Mouse (Mus musculus) layer of hippocampus, adult 18-20 months (tissue): Measurements from ENCODE around the gene Mamdc2. TPM values are rescaled to one million over a fixed set of nuclear protein-coding genes. Genes with fewer than 3 reads are reported as not detected.
A peak's percentile ranks its signal among the peaks of the same experiment; 100 is the strongest.
"Not testable (repeated sequence)": the region's sequence is repeated elsewhere in the genome, so short reads cannot be mapped to it uniquely, and the experiment has no call there.

Experiments
- DNase-seq, 2 experiments: peaks; one replicate each; pipeline ENCODE4 v3.0.0; 2022; ENCODE audit warnings: low spot score in 2 of 2
- long read RNA-seq: library from polyadenylated mRNA; stranded (forward); transcript quantifications from one replicate; pipeline ENCODE4 v2.0.0, GENCODE M21; 2021
- total RNA-seq, 2 experiments: library from RNA; stranded (reverse); gene quantifications; 2 replicates each; pipeline ENCODE4 v1.2.3; 2021

Mamdc2 gene
- total RNA-seq: under 1 TPM; 0.68 to 0.79 TPM
- long read RNA-seq, partial matches to known transcripts: 0 of 2 reads
- long read RNA-seq, other reads (novel, unspliced or antisense): 0 of 2 reads

DNA sequence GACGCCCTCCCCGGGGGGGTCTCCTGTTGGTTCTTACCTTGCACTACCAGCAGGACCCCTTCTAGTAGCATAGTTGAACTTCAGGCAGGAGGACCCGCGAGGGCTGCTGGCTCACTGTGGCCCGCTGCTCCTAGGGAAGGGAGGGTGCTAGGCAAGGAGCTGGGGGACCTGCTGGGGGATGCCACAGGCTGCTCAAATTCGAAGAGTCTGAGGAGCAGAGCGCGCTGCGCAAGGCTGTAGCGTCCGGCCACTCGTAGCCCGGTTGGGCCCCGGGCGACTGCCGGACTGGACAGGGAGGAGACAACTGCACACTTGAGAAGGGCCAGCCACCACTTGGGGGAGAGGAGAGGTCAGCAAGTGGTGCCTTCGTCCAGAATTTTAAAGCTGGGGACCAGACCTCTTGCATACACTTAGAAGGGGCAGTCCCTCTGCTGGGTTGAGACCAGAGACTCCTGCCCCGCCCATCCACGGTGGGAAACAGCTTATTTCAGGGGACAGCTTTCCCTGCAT, at the start of gene Mamdc2:
Mamdc2 (minus strand) TSS at position 455 of the 510 bp plus-strand sequence.
- peak in 1 of 2 experiments; percentile 1 for DNase-seq

DNA sequence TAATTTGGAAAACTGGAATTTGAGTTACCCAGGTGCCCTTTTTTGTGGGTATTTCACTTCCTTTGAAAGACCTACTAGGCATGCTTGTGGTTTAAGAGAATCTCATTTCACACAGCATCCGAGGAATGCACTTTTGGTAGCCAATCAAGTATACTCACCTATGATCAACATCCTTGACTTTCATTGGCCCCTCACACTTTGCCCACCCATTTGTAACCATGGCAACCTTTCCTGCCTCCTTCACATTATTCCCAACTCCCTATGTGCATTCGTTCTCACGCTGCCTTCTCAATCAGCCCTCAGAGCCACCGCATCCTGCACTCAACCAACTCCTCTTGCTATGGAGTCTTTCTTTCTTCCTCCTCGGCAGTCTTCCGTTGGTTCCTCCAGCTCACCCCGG, 49.8 kb upstream of the Mamdc2 start:
- no peak for DNase-seq

DNA sequence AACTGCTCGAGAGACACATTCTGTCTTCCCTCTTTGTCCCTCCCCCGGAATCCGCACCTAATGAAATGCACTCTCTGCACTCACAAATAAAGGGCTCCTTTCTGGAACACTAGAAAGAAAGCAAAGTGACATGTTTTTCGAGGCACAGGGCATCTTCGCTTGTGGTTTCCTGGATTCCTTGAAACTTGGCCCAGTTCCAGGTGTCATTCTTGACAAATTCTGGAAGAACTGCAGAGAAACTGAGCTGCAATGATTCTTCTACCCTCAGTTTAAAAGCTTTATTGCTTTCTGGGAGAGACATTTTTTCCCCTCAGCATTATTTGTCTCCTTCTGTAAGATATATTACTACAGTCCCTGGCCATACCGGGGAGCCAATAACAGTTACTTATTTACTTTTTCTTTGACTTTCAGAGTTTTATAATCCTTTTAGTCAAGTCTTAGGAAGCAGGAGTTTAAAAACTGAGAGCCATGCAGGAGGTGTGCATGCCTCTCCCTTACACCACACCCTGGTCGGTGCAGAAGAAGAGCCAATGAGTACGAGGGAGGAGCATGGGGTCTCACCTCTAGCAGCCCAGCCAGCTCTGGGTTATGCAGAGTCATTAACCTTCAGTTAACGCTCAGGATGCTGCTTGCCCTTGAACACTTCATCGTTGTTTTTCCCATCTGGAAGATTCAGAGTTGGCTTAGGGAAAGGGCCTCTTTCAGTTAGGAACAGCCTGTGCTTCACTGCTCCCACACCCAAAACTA, 49.1 kb upstream of the Mamdc2 start:
- DNase-seq: no peak

DNA sequence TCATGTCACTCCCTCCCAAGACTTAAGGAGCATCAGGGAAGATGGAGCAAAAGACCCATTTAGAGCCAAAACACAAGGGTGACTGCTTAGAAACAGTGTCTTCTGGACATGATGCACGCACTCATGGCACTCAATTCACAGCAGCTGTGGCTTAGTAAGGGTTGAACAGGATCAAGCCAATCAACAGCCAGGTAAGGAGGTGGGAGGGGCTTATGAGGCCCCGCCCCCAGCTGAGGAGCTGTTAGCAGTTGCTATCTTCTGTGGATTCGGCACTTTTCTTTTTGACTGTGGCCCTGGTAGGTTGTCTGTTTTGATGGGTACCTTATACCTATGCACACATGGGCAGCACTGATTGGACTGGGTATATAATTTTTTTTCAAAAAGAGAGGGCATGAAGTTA, 48.3 kb upstream of the Mamdc2 start:
- DNase-seq: no peak

DNA sequence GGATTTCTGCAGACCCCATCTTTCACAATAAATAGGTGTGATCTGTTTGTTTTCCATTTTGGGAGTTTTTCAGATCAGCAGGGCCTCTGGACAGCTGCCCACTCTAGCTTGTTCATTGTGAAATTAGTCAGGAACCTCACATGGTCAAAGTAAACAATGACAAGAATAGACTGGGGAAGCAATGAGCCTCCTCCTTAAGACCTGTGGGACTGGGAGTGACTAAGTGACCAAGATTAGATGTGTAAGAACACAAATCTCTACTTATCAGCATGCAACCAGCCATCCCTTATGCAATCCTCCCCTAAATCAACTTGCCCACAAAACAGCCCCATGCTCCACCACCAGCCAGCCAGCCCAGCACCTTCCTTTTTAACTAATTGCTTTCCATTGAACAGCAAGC, 44.4 kb upstream of the Mamdc2 start:
- DNase-seq: no peak

DNA sequence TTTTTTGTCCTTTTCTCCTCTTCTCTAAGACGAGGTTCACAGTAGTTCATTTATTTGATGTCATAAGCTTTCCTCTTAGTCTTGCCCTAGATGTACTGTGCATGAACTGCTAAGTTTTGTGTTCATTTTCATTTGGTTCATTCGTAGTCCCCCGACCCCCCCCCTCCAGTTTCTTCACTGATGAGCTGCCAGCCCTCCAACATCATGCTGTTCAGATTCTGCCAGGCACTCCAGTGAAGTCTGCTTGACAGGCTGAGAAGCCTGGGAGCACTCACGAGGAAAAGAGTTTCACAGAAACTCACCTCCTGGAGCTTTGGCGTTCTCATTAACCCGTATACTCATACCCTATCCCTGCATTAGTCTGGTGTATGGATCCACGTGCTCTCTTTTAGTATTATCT, 42.5 kb upstream of the Mamdc2 start:
- DNase-seq: not testable (repeated sequence)

DNA sequence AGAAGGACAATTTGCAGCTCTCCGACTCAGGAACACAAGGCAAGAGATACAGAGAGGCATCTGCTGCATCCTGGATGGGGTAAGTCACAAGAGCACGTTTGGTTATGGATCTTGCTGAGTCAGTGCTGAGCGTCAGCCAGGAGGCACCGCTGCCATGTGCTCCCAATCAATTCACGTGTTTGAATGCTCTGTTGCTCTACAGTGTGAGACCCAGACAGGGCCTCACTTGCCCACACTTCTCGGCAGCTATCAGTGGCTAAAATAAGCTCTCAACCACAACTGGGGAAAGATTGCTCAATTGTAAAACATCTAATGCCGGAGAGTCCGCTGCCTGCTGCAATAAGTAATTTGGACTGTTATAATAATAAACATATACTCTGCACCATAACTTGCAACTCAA, 41.5 kb upstream of the Mamdc2 start:
- peak; percentile 20 to 67 for DNase-seq

DNA sequence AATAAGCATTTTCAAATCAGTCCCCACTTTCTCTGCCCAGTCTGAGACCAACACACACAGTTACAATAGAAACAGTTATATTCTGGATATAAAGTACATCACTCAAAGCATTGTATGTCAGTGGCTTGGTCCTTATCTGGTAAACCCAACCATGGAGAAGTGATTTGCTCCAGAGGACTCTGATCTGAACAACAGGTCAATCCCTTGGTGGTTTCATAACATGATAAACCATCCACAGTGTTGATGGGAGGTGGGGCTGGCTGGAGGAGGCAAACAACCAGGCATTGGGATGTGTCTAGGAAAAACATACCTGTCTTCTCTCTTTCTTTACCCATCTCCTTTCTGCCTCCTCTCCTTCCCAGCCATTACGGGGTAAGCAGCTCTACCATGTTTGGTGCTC, 39.2 kb upstream of the Mamdc2 start:
- no peak for DNase-seq

DNA sequence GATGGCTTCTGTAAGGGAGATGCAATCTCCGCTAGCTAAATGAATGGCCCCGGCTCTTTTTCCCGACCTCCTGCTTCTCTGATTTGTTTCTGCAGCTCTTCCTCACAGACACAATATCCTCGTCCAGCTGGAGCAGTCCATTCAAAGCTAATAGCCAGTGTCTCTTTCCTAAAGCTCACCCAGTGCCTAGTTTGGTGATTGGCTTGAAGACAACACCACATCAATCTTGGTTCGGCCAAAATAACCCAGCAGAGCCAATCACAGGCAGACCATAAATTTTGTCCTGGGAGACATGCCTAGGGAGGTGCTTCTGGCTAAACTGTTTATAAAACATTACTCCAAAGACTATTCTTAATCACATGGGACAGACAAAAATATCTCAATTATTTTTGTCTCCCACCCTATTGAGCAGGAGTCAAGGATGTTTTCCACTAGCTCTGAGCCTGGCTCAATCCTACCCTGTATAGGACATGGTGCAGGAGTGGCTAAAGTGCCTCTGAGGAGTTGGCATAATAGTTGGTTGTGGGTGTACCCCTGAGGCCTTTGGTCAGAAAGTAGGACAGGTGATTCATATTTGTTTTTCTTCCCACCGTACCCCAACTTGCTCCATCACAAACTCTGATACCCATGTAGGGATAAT, 38.5 kb upstream of the Mamdc2 start:
- DNase-seq: no peak

DNA sequence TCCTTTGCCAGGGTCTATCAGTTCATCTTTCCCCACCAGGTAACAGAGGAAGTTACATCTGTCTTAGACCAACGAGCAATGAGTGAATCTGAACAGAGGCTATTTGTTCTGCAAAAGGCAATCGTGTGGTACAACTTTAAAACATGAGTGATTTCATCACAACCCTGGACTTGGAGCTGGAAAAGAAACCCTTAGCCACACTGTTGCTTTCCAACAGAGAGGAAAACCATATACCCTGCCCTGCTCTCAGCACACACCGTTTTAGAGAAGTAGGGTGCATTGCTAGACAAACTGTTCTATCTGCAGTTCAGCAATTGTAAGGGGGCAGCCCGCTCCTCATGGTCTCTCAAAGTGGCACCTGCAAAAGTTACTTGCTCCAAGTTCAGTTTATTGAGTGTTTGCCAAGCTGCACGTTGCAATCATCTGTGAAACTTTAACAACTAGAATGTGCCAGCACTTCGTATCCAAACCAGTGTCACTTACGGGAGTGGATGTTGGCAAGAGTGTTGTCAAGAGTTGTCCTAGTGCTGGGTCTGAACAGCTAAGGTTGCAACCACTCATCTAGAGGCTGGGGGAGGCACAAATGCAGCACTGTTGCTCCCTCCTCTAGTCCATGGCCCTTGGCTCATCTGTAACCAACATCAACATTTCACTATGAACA, 37.8 kb upstream of the Mamdc2 start:
- DNase-seq: no peak

DNA sequence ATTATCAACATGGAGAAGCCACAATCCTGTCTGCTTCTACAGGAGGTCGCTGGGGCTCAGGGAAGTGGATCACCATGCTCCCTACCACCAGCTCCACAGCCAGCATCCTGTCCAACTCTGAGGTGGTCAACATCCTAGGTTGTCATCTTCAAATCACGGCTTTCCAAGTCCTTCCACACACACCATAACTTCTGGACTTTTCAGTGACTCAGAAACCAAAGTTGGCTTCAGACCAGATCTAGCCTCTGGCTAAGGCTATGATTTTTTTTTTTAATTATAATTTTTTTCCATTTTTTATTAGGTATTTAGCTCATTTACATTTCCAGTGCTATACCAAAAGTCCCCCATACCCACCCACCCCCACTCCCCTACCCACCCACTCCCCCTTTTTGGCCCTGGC, 34.3 kb upstream of the Mamdc2 start:
- not testable (repeated sequence) for DNase-seq

DNA sequence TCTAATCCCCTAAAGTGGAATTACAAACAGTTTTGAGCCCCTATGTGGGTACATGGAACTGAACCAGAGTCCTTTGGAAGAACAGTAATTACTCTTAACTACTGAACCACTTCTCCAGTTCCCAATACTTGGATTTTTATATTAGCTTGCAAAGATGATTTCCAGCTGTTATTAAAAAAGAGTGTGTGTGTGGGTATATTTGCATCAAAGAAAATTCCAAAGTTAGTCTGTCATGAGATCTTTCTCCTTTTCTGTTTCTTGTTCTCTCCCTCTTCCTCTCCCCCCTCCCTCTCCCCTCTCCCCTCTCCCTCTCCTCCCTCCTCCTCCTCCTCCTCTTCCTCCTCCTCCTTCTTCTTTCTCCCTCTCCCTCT, 31.3 kb upstream of the Mamdc2 start:
- DNase-seq: no peak

DNA sequence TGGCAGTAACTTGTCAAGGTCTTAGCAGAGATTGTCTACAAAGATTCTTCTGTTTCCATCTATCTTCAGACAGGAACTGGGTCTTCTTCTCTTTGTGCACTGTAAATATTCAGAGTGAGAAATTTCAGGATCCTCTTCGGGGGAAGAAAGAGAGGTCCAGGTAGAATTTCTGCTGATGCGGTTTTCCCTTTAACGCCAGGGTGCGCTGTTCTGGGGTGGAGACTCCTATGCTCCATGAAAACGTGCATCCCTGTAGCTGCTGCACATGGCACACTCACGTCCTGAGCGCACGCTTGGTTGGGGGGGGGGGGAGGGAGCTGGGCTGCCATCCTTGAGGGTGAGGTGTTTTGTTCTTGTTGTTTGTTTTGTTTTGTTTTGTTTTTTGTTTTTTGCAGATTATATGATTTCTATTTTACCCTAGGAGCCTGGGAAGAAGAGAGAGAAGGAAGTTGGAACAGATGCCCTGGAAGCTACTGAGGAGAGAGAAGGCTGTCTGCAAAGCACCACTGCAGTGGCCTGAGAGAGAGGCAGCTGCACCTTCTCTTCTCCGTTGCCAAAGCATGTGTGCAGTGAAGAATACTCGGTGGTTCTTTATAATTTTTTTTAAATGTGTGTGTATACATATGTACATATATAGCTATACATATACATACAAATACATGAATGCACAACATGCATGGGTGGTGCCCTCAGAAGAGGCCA, 30.8 kb upstream of the Mamdc2 start:
- DNase-seq: no peak

DNA sequence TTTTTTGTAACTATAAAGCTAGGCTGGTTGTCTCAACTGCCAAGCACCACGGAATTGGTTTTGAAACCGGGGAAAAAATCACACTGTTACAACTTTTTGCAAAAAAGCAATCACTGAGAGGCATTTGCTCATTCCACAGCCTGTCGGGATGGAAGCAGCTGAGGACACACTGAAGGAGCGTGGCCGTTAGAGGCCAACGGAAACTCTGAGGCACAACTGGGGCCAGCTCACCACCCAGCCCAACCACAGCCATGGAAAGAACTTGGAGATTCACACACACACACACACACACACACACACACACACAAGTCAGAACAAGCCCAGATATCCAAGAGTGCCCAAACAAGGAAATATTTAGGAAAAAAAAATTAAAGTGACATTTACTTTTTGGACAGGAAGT, 29.6 kb upstream of the Mamdc2 start:
- no peak for DNase-seq

DNA sequence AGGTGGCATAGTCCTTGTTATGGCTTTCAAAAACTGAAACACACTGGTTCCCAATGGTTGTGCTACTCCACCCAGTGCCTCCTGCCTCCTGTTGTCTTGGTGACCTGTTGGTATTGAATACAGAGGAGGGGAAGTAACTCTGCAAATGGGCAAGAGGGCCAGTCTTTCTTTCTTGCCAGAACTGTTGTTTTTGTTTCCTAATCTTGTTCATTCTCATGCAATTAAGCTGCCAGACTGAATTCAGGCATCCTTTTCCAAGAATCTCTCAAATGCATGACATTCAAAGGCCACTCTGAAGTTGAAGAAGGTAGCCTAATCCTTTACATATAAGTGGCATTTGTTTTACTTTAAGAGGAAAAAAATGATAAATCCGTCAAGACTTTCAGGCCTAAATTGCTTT, 19.6 kb upstream of the Mamdc2 start:
- no peak for DNase-seq

DNA sequence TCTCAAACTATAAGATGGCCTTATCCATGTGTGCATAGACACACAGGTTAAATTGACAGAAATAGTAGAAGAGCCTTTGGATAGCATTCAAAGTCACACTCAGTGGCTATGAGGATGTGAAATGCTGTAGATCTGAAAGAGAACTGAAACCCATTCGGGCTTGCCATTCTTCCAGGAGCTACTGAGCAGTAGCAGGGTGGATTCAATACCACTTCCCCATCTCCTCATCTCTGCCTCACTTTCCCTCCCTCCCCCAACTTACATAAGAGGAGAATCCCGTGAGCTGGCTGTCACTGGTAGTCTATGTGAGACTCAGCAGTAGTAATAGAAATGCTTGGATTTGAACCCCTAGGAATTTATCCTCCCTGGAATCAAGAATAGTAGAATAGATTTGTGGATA, 18.8 kb upstream of the Mamdc2 start:
- DNase-seq: no peak

DNA sequence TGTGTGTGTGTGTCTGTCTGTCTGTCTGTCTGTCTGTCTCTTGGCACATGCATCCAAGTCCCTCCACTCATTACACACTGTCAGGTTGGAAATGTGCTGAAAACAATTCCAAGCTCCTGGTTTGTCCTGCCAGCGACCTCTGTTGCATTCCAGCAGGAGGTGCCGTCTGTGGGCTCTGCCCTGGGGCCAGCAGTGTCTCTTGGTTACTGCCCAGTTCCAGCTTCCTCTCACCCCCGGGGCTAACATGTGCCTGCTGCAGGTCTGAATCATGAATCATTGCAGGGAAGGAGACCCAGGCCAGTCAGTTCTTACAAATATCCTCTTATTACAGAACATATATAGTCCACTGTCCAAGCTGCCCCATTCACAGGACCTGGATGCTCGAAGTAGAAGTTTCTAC, 9.2 kb upstream of the Mamdc2 start:
- no peak for DNase-seq

DNA sequence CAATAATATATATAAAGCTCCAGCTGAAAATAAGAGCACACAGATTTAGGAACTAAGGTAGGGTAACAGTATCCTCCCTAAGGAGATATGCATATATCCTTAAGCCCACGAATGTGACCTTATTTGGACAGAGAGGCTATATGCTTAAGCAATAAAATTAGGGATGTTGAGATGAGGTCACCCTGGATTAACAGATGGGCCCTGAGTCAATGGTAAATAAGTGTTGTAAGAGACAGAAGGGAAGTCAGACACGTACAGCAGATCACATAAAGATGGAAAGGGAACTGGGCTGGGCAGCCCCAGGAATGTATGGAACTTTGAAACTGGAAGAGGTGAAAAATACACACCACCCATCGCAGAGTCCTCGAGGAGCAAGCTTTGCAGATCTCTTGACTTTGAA, 3.1 kb upstream of the Mamdc2 start:
- no peak for DNase-seq

DNA sequence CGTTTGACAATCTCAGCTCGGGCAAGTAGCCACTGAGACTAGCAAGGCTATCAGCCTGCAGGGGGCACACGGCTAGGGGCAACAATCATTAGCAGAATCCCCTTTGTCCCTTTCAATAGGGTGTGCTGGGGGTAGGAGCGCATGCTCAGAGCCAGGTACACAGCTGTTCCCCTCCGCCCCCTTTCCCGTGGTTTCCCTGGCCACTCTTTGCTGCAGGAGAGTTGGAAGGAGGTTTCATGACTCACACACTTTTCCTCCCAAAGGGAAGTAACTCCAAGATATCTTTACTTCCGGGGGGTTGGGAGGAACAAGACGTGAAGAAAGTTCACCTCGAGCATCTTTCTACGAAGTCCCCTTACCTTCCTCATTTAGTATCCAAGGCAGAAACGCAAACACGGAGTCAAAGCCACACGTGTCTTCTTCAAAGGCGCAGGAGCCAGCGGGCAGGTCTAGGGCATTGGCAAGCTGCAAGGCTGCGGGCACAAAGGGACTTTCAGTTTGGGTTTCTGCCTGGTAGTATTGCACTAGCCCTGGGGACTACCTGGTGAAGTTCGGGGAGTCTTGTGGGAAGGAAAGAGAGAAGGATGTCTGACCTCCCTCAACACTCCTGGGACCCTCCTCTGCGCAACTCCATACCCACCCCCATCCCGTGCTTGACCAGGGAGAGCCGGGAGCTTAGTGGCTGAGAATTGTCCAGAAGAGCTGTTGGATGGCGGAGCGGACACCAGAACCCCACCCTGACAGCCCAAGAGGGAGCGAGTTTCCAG, 838 bp downstream of the Mamdc2 start:
- DNase-seq: no peak

DNA sequence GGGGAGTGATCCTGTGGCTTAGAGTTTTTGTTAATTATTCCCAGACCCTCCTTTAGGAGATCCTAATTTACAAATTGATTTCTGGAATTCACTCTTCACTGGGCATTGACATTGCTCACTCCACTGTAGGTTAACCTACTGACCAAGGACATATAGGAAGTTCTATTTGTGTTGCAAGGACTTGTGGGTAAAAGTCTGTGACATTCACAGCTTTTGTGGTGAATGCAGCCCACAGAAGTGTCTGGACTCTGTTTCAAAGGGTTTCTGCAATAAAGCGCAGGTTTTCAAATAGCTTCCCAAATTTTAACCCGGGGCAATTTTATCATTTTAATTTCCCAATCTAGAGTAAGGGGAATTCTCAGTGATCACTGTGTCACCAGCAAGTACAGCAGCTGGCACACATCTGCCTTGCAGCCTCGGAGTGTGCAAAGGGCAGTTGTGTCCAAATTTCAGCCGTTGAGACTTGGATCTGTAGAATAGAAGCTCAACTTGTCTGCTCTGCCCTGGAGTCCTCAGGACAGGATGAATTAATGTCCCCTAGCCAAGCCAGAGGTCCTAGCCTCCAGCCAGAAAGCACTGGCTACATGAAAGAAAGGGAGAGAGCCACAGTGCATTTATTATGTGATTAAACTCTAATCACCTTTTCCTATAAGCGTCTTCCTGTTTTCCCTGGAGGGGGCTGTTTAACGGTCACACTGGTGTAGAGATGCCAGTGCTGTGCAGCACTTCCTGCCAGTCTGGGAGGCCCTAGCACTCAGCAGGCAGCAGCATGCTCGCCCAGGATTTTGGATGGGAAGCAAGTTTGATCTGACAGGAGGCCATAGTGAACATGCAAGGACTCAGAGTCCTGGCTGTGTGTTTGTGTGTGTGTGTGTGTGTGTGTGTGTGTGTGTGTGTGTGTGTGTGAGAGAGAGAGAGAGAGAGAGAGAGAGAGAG, 3.1 kb downstream of the Mamdc2 start:
- no peak for DNase-seq
